Mouse (Mus musculus) lung, adult 18-20 months (tissue): ENCODE measurements around the gene Ranbp2.

ENCODE experiments used
- DNase-seq, 2 experiments: peaks; one replicate each; pipeline ENCODE4 v3.0.0; 2022; ENCODE audit warnings: mixed read lengths in 2 of 2

The Ranbp2 gene

DNA sequence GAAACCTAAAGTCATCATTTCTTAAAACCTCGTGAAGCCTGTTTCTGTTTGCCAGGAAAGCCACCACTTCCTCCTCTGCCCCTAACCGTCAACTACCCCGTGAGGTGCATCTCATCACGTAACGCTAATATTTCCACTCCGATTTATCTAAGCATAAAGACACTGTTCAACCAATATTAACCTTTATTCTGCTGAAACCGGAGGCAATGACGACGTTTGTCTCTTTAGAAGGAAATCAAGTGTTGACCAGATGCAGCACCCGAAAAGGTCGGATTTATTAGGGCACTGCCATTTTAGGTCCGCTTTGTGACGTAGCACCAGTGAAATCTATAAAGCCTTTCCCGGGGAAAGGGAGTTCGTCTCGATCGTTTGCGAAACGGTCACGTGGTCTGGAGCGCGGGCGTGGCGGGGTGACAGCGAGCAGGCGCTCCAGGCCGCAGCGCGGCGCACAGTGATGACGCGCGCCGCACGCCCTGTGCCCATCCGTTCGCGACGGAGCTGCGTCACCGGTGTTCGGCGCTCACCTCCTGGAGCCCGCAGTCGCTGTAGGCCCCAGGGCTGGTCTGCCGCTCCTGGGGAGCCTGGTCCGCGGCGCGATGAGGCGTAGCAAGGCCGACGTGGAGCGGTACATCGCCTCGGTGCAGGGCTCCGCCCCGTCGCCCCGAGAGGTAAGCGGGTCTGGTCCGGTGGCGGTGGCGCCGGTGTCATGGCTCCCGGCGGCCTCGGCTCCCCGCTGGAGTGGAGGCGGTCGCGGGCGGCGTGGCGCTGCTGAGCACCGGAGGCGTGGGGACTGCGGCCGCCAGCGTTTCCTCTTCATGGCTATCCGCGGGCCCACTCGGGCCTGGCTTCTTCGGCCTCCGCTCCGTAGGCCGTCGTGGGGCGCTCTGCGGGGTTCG is at the start of gene Ranbp2:
TSS of gene Ranbp2 (plus strand) at position 537 of the 896 bp plus-strand sequence.
- DNase-seq: peak; percentile 98 to 99

DNA sequence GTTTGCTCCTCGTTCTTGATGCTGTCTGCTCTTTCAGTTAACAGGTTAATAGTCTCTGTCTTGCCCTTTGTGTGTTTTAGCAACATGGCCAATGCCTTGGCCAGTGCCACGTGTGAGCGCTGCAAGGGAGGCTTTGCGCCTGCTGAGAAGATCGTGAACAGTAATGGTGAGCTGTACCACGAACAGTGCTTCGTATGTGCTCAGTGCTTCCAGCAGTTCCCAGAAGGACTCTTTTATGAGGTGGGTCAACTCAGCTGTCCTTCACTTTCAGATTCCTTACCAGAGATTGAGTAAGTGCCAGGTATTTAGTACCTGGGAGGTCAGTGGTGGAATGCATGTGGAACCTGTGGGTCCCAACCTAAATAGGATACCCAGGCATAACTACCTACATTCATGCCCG is 47.8 kb upstream of the Ranbp2 start:
- no peak for DNase-seq

DNA sequence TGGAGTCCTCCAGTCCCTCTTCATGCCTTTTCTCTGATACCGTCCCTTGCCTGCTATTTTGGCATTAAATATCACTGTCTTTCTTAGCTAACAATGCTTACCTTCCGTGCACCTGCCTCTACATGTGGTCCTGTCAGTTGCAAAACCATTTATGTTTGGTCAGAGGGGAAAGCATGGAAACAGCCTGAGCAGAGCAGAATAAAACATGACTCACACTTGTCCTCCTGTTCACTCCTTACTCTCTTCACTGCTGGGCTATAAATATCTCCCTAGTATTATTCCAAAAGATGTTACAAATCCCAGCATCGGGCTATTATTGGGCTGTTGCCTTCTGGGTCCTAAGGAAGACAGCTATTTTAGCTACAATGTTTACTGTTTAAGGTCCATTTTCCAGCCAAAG is 44.9 kb upstream of the Ranbp2 start:
- DNase-seq: no peak

DNA sequence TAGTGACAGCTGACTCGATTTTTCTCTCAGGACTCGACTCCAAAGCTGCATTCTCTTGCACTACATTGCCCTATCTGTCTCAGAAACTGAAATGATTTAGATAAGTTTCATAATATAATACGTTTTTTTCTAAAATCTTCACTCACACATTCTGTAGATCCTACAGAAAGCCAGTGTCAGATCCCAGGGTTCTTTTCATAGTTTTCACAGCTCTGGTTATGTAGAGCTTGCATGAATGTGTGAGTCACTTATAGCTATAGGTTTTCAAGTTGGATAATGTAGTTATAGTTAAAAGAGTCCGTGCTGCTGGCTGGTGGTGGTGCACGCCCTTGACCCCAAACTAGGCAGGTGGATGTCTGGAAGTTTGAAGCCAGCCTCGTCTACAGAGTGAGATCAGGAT is 42.1 kb upstream of the Ranbp2 start:
- DNase-seq: no peak

DNA sequence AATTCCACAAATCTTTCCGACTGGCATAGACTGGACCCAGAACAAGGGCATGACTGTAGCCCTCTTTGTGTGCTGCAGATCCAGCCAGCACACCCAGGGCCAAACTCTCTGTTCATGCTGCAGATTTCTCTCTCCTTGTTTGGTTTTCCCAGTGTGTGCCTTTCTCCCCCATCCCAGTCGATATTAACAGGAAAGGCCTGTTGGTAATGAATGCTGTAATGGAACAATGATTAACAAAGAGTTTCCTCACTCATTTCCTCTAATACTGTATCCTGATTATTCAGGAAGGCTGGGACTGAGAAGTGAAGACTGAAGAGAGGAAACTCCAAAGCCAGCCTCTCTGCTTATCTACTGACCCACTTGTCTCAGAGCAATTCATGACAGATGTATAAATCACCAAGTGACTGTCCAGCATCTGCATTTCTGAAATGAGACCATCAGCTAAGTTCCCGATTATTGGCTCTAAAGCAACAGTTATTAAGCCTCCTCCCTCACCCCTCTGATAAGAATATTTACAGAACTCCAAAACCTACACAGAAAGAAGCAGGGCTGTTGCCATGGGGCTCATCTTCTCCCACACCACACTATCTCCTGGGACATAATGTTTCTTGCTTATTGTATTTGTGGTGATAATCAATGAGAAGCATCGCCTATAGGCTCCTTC is 41.3 kb upstream of the Ranbp2 start:
- DNase-seq: no peak

DNA sequence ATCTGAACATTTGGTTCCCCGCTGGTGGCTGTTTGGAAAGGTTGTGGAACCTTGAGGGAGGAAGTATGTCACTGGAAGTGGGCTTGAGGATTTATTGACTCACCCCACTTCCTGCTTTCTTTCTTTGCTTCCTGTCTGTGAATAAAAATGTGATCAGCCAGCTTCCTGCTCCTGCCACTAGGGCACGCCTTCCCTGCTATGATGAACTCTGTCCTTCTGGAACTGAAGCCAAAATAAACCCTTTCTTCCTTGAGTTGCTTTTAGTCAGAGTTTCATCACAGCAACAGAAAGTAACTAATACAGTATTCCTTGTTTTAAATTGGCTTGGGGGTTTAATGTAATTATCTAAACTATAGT is 40.8 kb upstream of the Ranbp2 start:
- peak in 1 of 2 experiments; percentile 52 for DNase-seq

DNA sequence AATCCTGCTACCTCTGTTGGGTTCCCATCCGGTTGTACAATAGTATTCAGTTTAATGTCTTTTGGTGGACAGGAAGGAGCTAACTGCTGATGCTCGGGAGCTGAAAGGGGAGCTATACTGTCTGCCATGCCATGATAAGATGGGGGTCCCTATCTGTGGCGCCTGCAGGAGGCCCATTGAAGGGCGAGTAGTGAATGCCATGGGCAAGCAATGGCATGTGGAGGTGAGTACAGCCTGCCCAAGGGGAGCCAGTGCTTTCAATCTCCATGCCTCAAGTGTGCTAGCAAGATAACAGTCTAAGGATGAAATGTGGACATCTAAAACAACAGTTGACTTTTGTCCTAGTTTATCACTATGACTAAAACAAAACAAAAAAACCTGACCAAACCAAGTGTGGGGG is 34.4 kb upstream of the Ranbp2 start:
- DNase-seq: no peak

DNA sequence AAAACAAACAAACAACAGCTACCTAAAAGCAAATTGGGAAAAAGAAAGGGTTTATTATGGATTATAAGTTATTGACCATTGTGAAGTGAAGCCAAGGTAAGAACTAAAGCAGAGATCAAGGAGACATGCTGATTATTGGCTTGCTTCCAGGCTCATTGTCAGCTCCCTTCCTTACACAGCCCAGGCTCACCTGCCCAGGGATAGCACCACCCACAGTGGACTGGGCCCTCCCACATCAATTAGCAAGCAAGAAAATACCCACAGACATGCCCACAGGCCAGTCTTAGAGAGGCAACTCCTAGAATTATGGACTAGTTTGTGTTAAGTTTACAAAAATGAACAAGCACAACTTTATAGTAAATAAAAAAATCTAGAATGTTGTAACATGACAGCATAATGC is 33.9 kb upstream of the Ranbp2 start:
- no peak for DNase-seq

DNA sequence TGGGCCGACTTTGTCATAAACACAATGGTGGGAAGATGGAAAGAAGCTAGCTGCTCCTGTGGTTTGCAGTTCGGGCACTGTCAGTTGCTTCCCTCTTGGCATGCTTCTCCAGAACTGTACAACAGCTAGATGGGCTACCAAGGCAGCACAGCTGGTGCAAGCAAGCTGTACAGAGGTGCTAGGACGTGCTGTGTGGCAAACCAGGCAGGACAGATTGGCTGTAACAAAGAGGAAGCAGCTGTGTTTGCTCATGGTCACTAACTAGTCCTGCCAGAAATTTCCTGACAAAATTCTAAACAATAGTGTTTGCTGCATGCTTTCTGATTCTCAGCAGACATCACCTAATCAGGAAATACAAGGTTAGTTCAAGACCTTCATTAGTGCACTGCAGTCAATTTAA is 30.0 kb upstream of the Ranbp2 start:
- DNase-seq: peak; percentile 36 to 59

DNA sequence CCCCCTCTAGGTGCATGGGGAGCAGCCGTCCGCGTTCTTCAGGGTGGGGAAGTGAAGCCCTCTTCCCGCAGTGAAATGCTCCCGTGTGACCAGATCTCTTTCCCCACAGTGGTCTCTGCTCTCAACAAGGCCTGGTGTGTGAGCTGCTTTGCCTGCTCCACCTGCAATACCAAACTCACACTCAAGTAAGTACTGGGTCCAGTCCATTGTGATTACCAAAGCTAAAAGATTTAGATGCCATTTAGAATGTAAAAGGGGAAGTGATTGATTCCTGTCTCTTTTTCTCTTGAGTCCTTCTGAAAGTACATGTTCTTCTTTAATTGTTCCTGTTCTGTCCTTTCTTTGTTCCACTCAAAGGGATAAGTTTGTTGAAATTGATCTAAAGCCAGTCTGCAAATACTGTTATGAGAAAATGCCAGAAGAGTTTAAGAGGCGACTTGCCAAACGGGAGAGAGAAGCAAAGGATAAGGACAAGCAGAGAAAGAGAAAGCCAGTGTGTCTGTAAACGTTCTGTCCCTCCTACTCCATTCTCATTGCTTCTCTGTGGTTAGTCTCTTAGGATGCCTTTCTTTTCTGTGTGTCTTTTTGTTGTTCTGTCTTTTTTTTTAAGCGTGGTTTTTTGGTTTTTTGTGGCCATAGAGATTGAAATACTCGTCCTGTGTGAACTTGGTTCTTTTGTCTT is 28.3 kb upstream of the Ranbp2 start:
- no peak for DNase-seq

DNA sequence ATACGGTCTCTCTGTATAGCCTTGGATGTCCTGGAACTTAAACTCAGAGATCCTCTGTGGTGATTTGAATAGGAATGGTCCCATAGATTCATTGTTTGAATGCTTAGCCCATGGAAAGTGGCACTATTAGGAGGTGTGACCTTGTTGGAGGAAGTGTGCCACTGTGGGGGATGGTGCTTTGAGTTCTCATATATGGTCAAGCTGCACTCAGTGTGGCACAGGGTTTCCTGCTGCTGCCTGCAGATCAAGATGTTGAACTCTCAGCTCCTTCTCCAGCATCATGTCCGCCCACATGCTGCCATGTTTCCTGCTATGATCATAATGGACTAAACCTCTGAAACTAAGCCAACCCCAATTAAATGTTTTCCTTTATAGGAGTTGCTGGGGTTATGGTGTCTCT is 18.8 kb upstream of the Ranbp2 start:
- DNase-seq: no peak

DNA sequence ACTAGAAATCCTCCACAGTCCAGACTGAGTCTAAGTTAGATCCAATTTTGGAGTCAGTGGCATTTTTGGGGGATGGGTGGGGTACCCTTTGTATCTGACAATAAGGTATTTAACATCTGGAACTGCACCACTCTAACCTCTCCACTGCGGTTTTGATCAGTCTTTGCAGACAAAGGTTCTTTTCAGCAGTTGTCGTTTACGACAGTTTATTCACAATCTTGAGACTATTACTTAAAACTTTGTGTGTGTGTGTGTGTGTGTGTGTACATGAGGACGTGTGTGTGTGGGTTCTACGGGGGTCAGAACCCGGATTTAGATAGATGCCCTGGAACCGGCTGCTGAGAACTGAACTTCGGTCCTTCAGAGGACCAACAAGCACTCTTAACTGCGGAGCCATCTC is 870 bp upstream of the Ranbp2 start:
- DNase-seq: peak in 1 of 2 experiments; percentile 2

DNA sequence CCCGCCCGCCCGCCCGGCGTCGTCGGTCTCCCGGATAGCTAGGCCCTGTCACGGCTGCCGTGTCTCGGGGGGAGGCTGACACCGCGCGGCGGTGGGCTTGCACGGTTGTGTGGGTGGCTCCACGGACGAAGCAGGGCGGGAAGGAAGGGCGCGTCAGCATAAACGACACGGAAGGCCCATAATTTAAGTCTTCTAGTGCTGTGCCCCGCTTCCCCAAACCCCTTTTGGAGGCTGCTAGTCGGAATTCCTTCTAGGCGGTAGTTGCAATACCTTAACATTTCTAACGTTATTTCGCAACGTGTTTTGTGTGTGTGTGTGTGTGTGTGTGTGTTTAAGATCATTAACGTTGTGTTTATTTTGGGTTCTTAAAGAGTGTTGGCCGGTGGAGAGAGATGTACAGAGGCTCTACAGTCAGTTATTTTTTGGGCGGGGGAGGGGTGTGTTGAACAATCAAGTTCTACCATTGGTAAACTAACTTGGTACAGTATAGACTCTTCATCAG is 611 bp downstream of the Ranbp2 start:
- peak in 1 of 2 experiments; percentile 53 for DNase-seq

DNA sequence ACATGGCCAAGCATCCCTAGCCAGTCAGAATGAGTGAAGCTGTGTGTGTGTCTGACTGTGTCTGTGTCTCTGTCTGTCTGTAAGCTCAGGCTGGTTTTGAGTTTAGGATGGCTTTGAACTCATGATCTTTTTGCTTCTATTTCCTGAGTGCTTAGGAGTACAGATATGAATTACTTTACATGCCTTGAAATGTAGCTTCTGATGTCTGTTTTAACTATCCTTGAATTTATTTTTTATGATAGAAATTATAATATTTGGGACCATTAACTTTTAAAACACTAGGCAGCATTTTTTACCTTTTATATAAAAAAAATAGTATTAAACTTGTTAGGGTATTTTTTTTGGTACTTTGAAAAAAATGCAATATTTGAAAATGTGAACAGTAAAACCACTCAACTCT is 4.9 kb downstream of the Ranbp2 start:
- no peak for DNase-seq

DNA sequence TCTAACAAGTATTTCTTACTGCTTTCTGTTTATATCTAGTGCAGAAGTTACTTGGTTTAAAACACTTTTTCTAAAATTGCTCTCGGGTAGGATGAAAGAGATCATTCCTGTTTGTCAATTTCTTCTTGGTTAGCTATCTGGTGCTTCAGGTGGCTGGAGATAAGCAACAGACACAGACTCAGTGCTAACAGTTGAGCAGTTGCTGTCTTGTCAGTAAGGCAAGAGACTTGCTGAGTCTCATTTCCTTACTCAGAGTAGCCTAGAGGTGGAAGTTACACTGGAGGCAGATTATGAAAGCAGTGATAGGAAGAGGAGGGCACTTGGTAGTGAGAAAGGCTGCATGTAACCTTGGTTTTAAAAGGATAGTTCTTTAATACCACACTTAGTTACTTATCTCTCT is 5.5 kb downstream of the Ranbp2 start:
- DNase-seq: no peak

DNA sequence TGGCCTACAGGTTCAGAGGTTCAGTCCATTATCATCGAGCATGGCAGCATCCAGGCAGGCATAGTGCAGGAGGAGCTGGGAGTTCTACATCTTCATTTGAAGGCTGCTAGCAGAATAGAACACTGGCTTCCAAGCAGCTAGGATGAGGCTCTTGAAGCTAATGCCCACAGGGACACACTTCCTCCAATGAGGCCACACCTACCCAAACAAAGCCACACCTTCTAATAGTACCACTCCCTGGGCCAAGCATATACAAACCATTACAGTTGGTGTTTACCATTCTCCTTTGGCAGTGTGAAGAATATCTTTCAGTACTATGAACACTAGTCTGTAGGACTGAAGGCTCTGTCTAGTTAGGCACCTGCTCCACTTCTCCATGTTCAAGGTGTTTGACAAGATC is 13.2 kb downstream of the Ranbp2 start:
- peak in 1 of 2 experiments; percentile 19 for DNase-seq

DNA sequence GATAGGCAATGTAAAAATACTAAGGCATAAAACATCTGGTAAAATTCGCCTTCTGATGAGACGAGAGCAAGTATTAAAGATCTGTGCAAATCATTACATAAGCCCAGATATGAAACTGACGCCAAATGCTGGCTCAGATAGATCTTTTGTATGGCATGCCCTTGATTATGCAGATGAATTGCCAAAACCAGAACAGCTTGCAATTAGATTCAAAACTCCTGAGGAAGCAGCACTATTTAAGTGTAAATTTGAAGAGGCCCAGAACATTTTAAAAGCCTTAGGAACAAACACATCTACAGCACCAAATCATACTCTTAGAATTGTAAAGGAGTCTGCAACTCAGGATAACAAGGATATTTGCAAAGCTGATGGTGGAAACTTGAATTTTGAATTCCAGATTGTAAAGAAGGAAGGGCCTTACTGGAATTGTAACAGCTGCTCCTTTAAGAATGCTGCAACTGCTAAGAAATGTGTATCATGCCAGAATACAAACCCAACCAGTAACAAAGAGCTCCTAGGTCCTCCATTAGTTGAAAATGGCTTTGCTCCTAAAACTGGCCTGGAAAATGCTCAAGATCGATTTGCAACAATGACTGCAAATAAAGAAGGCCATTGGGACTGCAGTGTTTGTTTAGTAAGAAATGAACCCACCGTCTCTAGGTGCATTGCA is 30.5 kb downstream of the Ranbp2 start:
- DNase-seq: no peak

DNA sequence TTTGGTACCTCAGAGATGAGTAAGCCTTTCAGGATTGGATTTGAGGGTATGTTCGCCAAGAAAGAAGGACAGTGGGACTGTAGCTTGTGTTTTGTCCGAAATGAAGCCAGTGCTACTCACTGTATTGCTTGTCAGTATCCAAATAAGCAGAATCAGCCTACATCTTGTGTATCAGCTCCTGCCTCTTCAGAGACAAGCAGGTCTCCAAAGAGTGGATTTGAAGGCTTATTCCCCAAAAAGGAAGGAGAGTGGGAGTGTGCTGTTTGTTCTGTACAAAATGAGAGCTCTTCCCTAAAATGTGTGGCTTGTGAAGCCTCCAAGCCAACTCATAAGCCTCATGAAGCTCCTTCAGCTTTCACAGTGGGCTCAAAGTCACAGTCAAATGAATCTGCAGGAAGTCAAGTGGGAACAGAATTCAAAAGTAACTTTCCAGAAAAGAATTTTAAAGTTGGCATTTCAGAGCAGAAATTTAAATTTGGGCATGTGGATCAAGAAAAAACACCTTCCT is 31.4 kb downstream of the Ranbp2 start:
- no peak for DNase-seq

DNA sequence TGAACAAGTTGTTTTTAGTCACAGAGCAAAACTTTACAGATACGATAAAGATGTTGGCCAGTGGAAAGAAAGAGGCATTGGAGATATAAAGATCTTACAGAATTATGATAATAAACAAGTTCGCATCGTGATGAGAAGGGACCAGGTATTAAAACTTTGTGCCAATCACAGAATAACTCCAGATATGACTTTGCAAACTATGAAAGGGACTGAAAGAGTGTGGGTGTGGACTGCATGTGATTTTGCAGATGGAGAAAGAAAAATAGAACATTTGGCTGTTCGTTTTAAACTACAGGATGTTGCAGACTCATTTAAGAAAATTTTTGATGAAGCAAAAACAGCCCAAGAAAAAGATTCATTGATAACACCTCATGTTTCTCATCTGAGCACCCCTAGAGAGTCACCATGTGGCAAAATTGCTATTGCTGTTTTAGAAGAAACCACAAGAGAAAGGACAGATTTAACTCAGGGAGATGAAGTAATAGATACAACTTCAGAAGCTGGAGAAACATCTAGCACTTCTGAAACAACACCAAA is 33.3 kb downstream of the Ranbp2 start:
- no peak for DNase-seq

DNA sequence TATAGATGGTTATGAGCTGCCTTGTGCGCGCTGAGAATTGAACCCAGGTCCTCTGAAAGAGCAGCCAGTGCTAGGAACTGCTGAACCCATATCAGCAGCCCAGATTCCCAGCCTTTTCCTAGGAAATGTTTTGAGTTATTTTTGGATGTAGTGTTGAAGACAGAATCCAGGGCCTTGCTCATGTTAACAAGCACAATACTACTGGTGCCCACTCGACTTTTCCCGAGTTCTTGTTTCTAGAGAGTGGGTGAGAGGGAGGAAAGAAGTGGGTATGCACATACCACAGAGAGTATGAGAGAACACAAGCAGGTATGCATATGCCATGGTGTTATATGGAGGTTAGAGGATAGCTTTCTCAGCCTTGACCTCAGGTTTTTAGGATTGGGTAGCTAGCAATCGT is 44.3 kb downstream of the Ranbp2 start:
- no peak for DNase-seq

DNA sequence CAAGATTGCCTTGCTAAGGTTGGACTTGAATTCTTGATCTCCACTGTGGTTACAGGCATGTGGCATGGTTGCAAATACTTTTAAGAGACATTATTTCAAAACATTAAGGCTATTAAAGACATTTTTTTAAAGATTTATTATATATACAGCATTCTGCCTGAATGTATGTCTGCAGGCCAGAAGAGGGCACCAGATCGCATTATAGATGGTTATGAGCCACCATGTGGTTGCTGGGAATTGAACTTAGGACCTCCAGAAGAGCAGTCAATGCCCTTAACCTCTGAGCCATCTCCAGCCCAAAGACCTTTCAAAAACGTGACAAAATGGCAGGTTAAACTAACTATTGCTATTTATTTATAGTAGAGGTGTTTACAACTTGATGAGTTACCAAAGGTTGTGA is 48.9 kb downstream of the Ranbp2 start:
- DNase-seq: no peak

DNA sequence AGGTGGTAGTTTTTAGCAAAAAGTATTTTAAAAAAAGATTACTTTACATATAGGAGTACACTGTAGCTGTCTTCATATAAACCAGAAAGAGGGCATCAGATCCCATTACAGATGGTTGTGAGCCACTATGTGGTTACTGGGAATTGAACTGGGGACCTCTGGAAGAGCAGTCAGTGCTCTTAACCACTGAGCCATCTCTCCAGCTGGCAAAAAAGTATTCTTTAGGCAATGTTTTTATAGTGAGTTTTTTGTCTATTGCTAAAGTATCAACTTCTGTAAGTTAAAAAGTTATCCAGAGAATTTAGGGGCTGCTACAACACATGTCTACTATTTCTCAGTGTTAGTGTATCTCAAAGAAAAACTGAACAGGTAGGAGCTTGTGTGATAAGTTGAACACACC is 50.0 kb downstream of the Ranbp2 start:
- DNase-seq: no peak
